Mouse (Mus musculus) cortical plate, adult 2 months (tissue): ENCODE measurements around the gene Rbm17.

ENCODE experiments used
- CTCF ChIP-seq: fragments of 200-500 bp; IDR thresholded peaks from 2 replicates; pipeline ENCODE4 v1.5.1; 2011; ENCODE audit warnings: mild to moderate bottlenecking, control low read depth, low read length; ENCODE audit not compliant: insufficient read depth; ENCODE audit errors: extremely low read depth
- POLR2A ChIP-seq: fragments of 200-500 bp; IDR thresholded peaks from 2 replicates; pipeline ENCODE4 v1.6.1; 2011; ENCODE audit warnings: mild to moderate bottlenecking, low read length, control low read depth; ENCODE audit not compliant: insufficient read depth; ENCODE audit errors: extremely low read depth

GRCm38 (mm10) chr2:11604053-11604452 lies at the start of gene Rbm17:
- TF ChIP-seq CTCF (no peak), POLR2A (no peak)
